Mouse (Mus musculus) neural tube, embryonic 13.5 days (tissue): Measurements from ENCODE around the gene Sdc1. TPM values are rescaled to one million over a fixed set of nuclear protein-coding genes. Genes with fewer than 3 reads are reported as not detected.

Experiments used
- ATAC-seq: fragments of 200-750 bp; cut with Nextera tagmentation; 2 replicates; pipeline ENCODE4 v1.8.0; 2017; ENCODE audit warnings: low read depth, mild to moderate bottlenecking, moderate TSS enrichment, moderate library complexity
- H3K27ac ChIP-seq: fragments of 300-500 bp; sonication (generic); replicated peaks from 2 replicates; pipeline ENCODE4 v1.5.1; 2015; ENCODE audit warnings: moderate library complexity, mild to moderate bottlenecking, inconsistent platforms
- H3K27me3 ChIP-seq: fragments of 300-500 bp; sonication (generic); 2 replicates; pipeline ENCODE4 v1.6.1; 2015; ENCODE audit warnings: mild to moderate bottlenecking, inconsistent platforms
- H3K36me3 ChIP-seq: fragments of 300-500 bp; sonication (generic); 2 replicates; pipeline ENCODE4 v1.6.1; 2015; ENCODE audit warnings: mild to moderate bottlenecking, inconsistent platforms
- H3K4me1 ChIP-seq: fragments of 300-500 bp; sonication (generic); replicated peaks from 2 replicates; pipeline ENCODE4 v1.6.1; 2015; ENCODE audit warnings: inconsistent platforms
- H3K4me2 ChIP-seq: fragments of 300-500 bp; sonication (generic); 2 replicates; pipeline ENCODE4 v1.6.1; 2015; ENCODE audit warnings: inconsistent platforms, mild to moderate bottlenecking, moderate library complexity
- H3K4me3 ChIP-seq: fragments of 300-500 bp; sonication (generic); 2 replicates; pipeline ENCODE4 v1.5.1; 2015; ENCODE audit warnings: mild to moderate bottlenecking, inconsistent platforms
- H3K9ac ChIP-seq: fragments of 300-500 bp; sonication (generic); 2 replicates; pipeline ENCODE4 v1.6.1; 2015; ENCODE audit warnings: moderate library complexity, mild to moderate bottlenecking, inconsistent platforms
- H3K9me3 ChIP-seq: fragments of 300-500 bp; sonication (generic); 2 replicates; pipeline ENCODE4 v1.6.1; 2016; ENCODE audit warnings: inconsistent platforms
- WGBS: fragments of 180-500 bp; shearing (Covaris S2); methylation state at CpG from one replicate; pipeline ENCODE4 v1.1.7; 2015; 5-methylcytosine and 5-hydroxymethylcytosine counted together
- polyA plus RNA-seq: library from polyadenylated mRNA; unstranded; fragments of >200 nt; fragmentation: Nextera tagmentation; extraction: Ambion mirVana; gene quantifications from 2 replicates; pipeline ENCODE4 v1.2.1, GENCODE M21; 2015

The Sdc1 gene
- polyA plus RNA-seq, 1 experiment from 2014 or later, result 17.8 TPM

- no peak for ATAC-seq
- H3K4me1 ChIP-seq, result peaks cover 9% of the 10 kb centered on the region; the same call in 1 of the 2 replicates
- H3K9me3 ChIP-seq, result no peaks in the 10 kb centered on the region
- no peak overlapping the region for H3K27ac ChIP-seq
- WGBS, result 87% methylated on average over 5 of the region's 5 CpGs
- H3K4me3 ChIP-seq, result no peak overlapping the region
- no peak overlapping the region for H3K9ac ChIP-seq
- H3K4me2 ChIP-seq, result no peak overlapping the region
- H3K27me3 ChIP-seq, result no peaks in the 10 kb centered on the region
- H3K36me3 ChIP-seq, result peaks cover 20% of the 10 kb centered on the region
Observed at GRCm38 (mm10) chr12:8786476-8786875, 15.4 kb downstream of the Sdc1 start.

DNA sequence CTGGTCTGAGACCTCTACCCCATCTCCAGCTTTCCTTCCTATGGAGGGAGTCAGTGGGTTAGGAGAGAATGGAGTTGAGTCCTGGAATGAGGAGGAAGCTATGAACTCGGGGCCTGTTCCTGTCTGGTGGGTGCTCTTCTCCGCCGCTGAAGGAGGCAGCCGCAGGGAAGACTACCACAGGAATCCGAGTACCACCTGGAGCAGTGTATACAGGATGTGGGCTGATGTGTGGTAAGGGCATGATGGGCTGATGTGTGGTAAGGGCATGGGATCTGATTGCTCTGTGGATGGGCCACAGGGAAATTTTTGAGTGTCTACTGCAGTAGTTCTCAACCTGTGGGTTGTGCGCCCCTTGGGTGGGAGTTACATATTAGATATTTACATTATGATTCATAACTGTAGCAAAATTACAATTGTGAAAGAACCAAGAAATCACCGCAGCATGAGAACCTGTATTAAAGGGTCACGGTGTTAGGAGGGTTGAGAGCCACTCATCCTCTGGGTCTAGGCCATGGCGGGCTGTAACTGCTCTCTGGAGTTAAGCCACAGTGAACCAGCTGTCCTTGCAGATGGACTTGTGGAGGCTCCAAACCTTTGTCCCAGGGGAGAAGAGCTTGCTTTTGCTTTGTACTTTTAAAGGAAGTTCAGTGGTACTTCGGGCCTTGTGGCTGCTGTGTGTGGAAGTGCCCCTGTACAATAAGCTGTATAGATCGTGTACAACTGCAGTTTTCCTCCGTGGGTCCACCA lies 16.0 kb downstream of the Sdc1 start:
- no peaks in the 10 kb centered on the region for H3K9me3 ChIP-seq
- ATAC-seq, result no peak
- H3K27me3 ChIP-seq, result no peaks in the 10 kb centered on the region
- peaks cover 27% of the 10 kb centered on the region for H3K36me3 ChIP-seq
- H3K9ac ChIP-seq, result no peak overlapping the region
- no peak overlapping the region for H3K4me2 ChIP-seq
- no peak overlapping the region for H3K27ac ChIP-seq
- H3K4me1 ChIP-seq, result peaks cover 9% of the 10 kb centered on the region; the same call in 1 of the 2 replicates
- WGBS, result 89% methylated on average over 12 of the region's 12 CpGs
- no peak overlapping the region for H3K4me3 ChIP-seq

DNA sequence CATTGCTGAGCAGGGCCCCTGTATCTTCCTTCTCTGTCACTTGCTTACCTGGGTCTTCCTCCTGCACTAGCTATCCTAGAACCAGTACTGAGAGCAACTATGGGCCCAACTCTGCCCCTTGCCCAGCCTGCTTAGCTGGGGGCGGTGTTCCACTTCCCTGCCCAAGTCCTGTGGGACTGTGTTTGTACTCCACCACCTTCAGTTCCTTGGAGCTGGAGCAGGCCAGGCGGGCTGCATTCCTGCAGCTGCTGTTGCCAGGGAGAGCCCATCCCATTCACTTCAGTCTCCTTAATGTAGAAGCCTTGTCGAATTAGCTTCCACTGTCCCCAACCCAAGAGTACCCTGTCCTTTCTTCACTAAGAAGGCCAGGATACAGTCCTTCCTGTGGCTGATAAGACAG lies 17.3 kb downstream of the Sdc1 start:
- H3K9ac ChIP-seq, result no peak overlapping the region
- no peak overlapping the region for H3K27ac ChIP-seq
- ATAC-seq, result no peak
- H3K4me2 ChIP-seq, result no peak overlapping the region
- WGBS, result 43% methylated on average over 3 of the region's 3 CpGs
- no peak overlapping the region for H3K4me3 ChIP-seq
- peaks cover 9% of the 10 kb centered on the region; the same call in 1 of the 2 replicates for H3K4me1 ChIP-seq
- H3K27me3 ChIP-seq, result no peaks in the 10 kb centered on the region
- peaks cover 39% of the 10 kb centered on the region for H3K36me3 ChIP-seq
- no peaks in the 10 kb centered on the region for H3K9me3 ChIP-seq

DNA sequence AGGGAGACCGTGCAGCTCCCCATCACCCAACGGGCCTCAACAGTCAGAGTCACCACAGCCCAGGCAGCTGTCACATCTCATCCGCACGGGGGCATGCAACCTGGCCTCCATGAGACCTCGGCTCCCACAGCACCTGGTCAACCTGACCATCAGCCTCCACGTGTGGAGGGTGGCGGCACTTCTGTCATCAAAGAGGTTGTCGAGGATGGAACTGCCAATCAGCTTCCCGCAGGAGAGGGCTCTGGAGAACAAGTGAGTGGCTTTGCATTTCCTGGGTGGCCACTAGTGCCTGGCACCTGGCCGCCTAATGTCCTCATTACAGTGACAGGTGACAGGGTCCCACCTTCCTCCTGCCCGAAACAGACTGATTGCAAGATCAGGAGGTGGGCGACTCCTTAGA lies 19.5 kb downstream of the Sdc1 start:
- no peak overlapping the region for H3K27ac ChIP-seq

GRCm38 (mm10) chr12:8793410-8794051 lies 22.4 kb downstream of the Sdc1 start:
- Histone ChIP-seq H3K27ac (no peak overlapping the region), H3K36me3 (peaks cover 58% of the 10 kb centered on the region), H3K4me1 (peaks cover 2% of the 10 kb centered on the region; the same call in 1 of the 2 replicates), H3K9ac (no peak overlapping the region), H3K4me2 (no peak overlapping the region), H3K4me3 (no peak overlapping the region), H3K27me3 (no peaks in the 10 kb centered on the region), H3K9me3 (0 out of 2 replicates have a peak, but pooled peaks cover 3% of the 10 kb centered on the region)
- 87% methylated on average over 2 of the region's 2 CpGs for WGBS
- ATAC-seq, result no peak

More for the DNA sequence above, 19.5 kb downstream of the Sdc1 start:
- 0 out of 2 replicates have a peak, but pooled peaks cover 3% of the 10 kb centered on the region for H3K9me3 ChIP-seq
- peaks cover 6% of the 10 kb centered on the region; the same call in 1 of the 2 replicates for H3K4me1 ChIP-seq
- H3K9ac ChIP-seq, result no peak overlapping the region
- no peak overlapping the region for H3K4me3 ChIP-seq
- H3K36me3 ChIP-seq, result peaks cover 58% of the 10 kb centered on the region
- H3K27me3 ChIP-seq, result no peaks in the 10 kb centered on the region
- 96% methylated on average over 12 of the region's 12 CpGs for WGBS
- no peak overlapping the region for H3K4me2 ChIP-seq
- no peak for ATAC-seq

- no peak overlapping the region for H3K4me3 ChIP-seq
- 0 out of 2 replicates have a peak, but pooled peaks cover 3% of the 10 kb centered on the region for H3K9me3 ChIP-seq
- no peak for ATAC-seq
- H3K4me2 ChIP-seq, result no peak overlapping the region
- H3K27me3 ChIP-seq, result no peaks in the 10 kb centered on the region
- no peak overlapping the region for H3K27ac ChIP-seq
- no peak overlapping the region for H3K9ac ChIP-seq
- H3K4me1 ChIP-seq, result no peaks in the 10 kb centered on the region
- WGBS, result 93% methylated on average over 7 of the region's 7 CpGs
- H3K36me3 ChIP-seq, result peaks cover 24% of the 10 kb centered on the region
Observed at GRCm38 (mm10) chr12:8797936-8798335, 26.8 kb downstream of the Sdc1 start.

DNA sequence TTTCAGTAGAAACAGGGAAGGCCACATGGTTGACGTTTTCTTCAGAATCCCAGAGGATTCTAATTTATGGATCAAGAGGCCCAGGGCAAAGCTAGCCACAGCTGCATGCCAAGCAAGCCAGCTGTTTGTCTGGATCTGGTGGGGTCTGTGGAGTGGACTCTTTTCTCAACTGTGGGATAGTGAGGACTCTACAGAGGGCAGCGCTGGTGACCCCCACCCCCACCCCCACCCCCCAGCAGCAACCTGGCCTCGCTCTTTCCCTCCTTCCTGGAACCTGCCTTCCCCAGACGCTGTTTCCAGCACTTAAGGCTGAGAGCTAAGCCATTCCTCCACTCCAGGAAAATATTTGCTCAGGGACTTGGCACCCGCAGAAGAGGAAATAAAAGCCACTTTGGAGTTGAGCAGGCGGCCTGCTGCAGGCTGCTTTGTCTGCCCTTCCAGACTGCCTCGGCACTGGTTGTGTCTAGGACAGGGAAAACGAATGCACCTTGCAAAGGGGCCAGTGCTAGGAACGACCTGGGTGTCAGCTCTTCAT lies 27.4 kb downstream of the Sdc1 start:
- H3K9me3 ChIP-seq, result 0 out of 2 replicates have a peak, but pooled peaks cover 3% of the 10 kb centered on the region
- H3K4me1 ChIP-seq, result no peaks in the 10 kb centered on the region
- no peak for ATAC-seq
- H3K9ac ChIP-seq, result no peak overlapping the region
- H3K4me3 ChIP-seq, result no peak overlapping the region
- H3K27ac ChIP-seq, result peak overlapping the region; percentile 54; the same call in 1 of the 2 replicates
- 63% methylated on average over 9 of the region's 9 CpGs for WGBS
- H3K27me3 ChIP-seq, result no peaks in the 10 kb centered on the region
- H3K36me3 ChIP-seq, result peaks cover 18% of the 10 kb centered on the region
- no peak overlapping the region for H3K4me2 ChIP-seq

- Histone ChIP-seq H3K4me3 (no peak overlapping the region), H3K27ac (no peak overlapping the region), H3K9me3 (no peaks in the 10 kb centered on the region), H3K27me3 (no peaks in the 10 kb centered on the region), H3K9ac (no peak overlapping the region), H3K4me2 (no peak overlapping the region), H3K4me1 (no peaks in the 10 kb centered on the region), H3K36me3 (no peaks in the 10 kb centered on the region)
- no peak for ATAC-seq
- 59% methylated on average over 10 of the region's 10 CpGs for WGBS
Observed at GRCm38 (mm10) chr12:8803421-8804076, 32.4 kb downstream of the Sdc1 start.

GRCm38 (mm10) chr12:8804077-8804456 lies 32.9 kb downstream of the Sdc1 start:
- ATAC-seq, result no peak
- Histone ChIP-seq H3K4me2 (no peak overlapping the region), H3K9me3 (no peaks in the 10 kb centered on the region), H3K4me1 (no peaks in the 10 kb centered on the region), H3K4me3 (no peak overlapping the region), H3K36me3 (no peaks in the 10 kb centered on the region), H3K9ac (no peak overlapping the region), H3K27me3 (no peaks in the 10 kb centered on the region), H3K27ac (no peak overlapping the region)
- WGBS, result 75% methylated on average over 3 of the region's 3 CpGs

- ATAC-seq, result no peak
- WGBS, result 83% methylated on average over 7 of the region's 7 CpGs
- H3K36me3 ChIP-seq, result no peaks in the 10 kb centered on the region
- H3K4me1 ChIP-seq, result no peaks in the 10 kb centered on the region
- H3K27me3 ChIP-seq, result no peaks in the 10 kb centered on the region
- no peak overlapping the region for H3K4me3 ChIP-seq
- no peaks in the 10 kb centered on the region for H3K9me3 ChIP-seq
- no peak overlapping the region for H3K27ac ChIP-seq
- H3K9ac ChIP-seq, result no peak overlapping the region
- H3K4me2 ChIP-seq, result no peak overlapping the region
Observed at GRCm38 (mm10) chr12:8804934-8805722, 34.0 kb downstream of the Sdc1 start.

- 91% methylated on average over 2 of the region's 2 CpGs for WGBS
- Histone ChIP-seq H3K4me1 (no peaks in the 10 kb centered on the region), H3K27ac (no peak overlapping the region), H3K4me3 (no peak overlapping the region), H3K4me2 (no peak overlapping the region), H3K27me3 (no peaks in the 10 kb centered on the region), H3K9ac (no peak overlapping the region), H3K36me3 (no peaks in the 10 kb centered on the region), H3K9me3 (no peaks in the 10 kb centered on the region)
- ATAC-seq, result no peak
Observed at GRCm38 (mm10) chr12:8809086-8809485, 38.0 kb downstream of the Sdc1 start.
